Comparison of ENCODE assay signal across 14 mouse cellular contexts in the genomic region with DNA sequence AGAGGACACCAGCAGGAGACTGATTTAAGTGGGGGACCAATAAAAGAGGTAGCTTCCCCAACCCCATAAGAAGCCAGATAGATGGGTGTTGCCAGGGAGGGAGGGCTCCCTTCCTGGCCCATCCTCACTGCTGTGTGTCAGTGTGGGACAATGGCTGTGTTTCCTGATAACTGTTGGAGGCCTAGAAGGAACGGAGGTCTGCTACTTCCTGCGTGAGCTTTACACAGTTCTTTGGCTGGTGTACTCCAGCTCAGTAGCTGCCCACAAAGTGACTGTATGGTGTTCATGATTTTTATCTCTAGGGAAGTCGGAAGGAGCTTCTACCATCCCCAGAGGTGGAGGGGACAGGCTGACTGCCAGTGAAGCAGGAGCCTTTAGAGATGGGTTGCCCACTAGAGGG. TPM values are rescaled to one million over a fixed set of nuclear protein-coding genes. Genes with fewer than 3 reads are reported as not detected.
DNase-seq lines count a peak whose midpoint lies in the region; ATAC-seq and TF ChIP-seq lines count a peak whose summit lies in the region.
"Had no signal": no experiment of that assay in that cellular context is flagged by ENCODE, and none has a peak within 500 bp of the region (broad histone marks: within the 10 kb centered on the region; RNA-seq: fewer than 3 reads in every experiment).

No protein-coding gene starts in this region.

- 39% methylated on average over 3 of the region's 3 CpGs for WGBS in heart, embryonic 13.5 days
- WGBS in limb, embryonic 10.5 days: 66% methylated on average over 3 of the region's 3 CpGs
- 70% methylated on average over 3 of the region's 3 CpGs for WGBS in stomach, postnatal 0 days

- H3K9me3 ChIP-seq in heart, embryonic 13.5 days: no peaks in the 10 kb centered on the region
- H3K9me3 ChIP-seq in megakaryocyte, embryonic 14.5 days: no peaks in the 10 kb centered on the region
- H3K9me3 ChIP-seq in limb, embryonic 10.5 days (replicated peaks): no peaks in the 10 kb centered on the region
- H3K9me3 ChIP-seq in stomach, postnatal 0 days (ENCODE audit: control insufficient read depth, low read length): no peaks in the 10 kb centered on the region
- H3K9me3 ChIP-seq: embryonic facial prominence, embryonic 13.5 days; forebrain, embryonic 15.5 days had no signal

- no peak overlapping the region for H3K4me3 ChIP-seq in heart, embryonic 13.5 days
- H3K4me3 ChIP-seq in megakaryocyte, embryonic 14.5 days (replicated peaks): peak overlapping the region; percentile 78
- H3K4me3 ChIP-seq in limb, embryonic 10.5 days: no peak overlapping the region
- H3K4me3 ChIP-seq in stomach, postnatal 0 days (ENCODE audit: low read depth, low read length): no peak overlapping the region
- H3K4me3 ChIP-seq: embryonic facial prominence, embryonic 13.5 days; forebrain, embryonic 15.5 days had no signal

- no peak for TF ChIP-seq EP300 in stomach, postnatal 0 days (optimal IDR thresholded peaks at IDR 0.05)

- H3K4me1 ChIP-seq in heart, embryonic 13.5 days: peaks cover 55% of the 10 kb centered on the region
- H3K4me1 ChIP-seq in megakaryocyte, embryonic 14.5 days: peaks cover 77% of the 10 kb centered on the region
- peaks cover 60% of the 10 kb centered on the region for H3K4me1 ChIP-seq in limb, embryonic 10.5 days
- 0 out of 2 replicates have a peak, but pooled peaks cover 2% of the 10 kb centered on the region for H3K4me1 ChIP-seq in stomach, postnatal 0 days (replicated peaks; ENCODE audit: control insufficient read depth, insufficient read depth)

- intact Hi-C loops in heart, postnatal 14 days (cut with DNase I): no loop called here

- H3K27ac ChIP-seq in heart, embryonic 13.5 days (replicated peaks): peak overlapping the region; percentile 55
- H3K27ac ChIP-seq in limb, embryonic 10.5 days: peak overlapping the region; percentile 75
- H3K27ac ChIP-seq in stomach, postnatal 0 days (replicated peaks): no peak overlapping the region
- H3K27ac ChIP-seq: embryonic facial prominence, embryonic 13.5 days; forebrain, embryonic 15.5 days had no signal

- no peak overlapping the region for H3K4me2 ChIP-seq in heart, embryonic 13.5 days
- H3K4me2 ChIP-seq in stomach, postnatal 0 days (replicated peaks; ENCODE audit: low read depth): no peak overlapping the region
- H3K4me2 ChIP-seq: embryonic facial prominence, embryonic 13.5 days; forebrain, embryonic 15.5 days; lung, embryonic 14.5 days had no signal

- DNase-seq in heart, postnatal 14 days: no peak
- no peak for DNase-seq in limb, embryonic 10.5 days (ENCODE audit: low spot score)
- DNase-seq in naive thymus-derived CD4-positive, alpha-beta T cell, adult 2 months (ENCODE audit: low read depth): peak; percentile 35
- no peak for DNase-seq in spleen, adult 12 weeks (ENCODE audit: low spot score)
- DNase-seq in stomach, postnatal 0 days (ENCODE audit: low spot score): no peak
- DNase-seq: cerebellum, adult 9-10 months; lung, embryonic 14.5 days; thymus, adult 2 months had no signal

- H3K36me3 ChIP-seq in heart, embryonic 13.5 days: no peaks in the 10 kb centered on the region
- H3K36me3 ChIP-seq in megakaryocyte, embryonic 14.5 days (replicated peaks; ENCODE audit: low read length): no peaks in the 10 kb centered on the region
- H3K36me3 ChIP-seq in limb, embryonic 10.5 days: no peaks in the 10 kb centered on the region
- H3K36me3 ChIP-seq in stomach, postnatal 0 days (ENCODE audit: control insufficient read depth, insufficient read depth, low read length): no peaks in the 10 kb centered on the region
- H3K36me3 ChIP-seq: embryonic facial prominence, embryonic 13.5 days; forebrain, embryonic 15.5 days had no signal

- no peak overlapping the region for H3K9ac ChIP-seq in heart, embryonic 13.5 days
- no peak overlapping the region for H3K9ac ChIP-seq in stomach, postnatal 0 days (ENCODE audit: low read length)
- H3K9ac ChIP-seq: embryonic facial prominence, embryonic 13.5 days; forebrain, embryonic 15.5 days; lung, embryonic 14.5 days had no signal

- H3K27me3 ChIP-seq in heart, embryonic 13.5 days (replicated peaks): no peaks in the 10 kb centered on the region
- peaks cover 4% of the 10 kb centered on the region for H3K27me3 ChIP-seq in megakaryocyte, embryonic 14.5 days (replicated peaks)
- H3K27me3 ChIP-seq in limb, embryonic 10.5 days (ENCODE audit: low read depth, poor library complexity, severe bottlenecking): no peaks in the 10 kb centered on the region
- H3K27me3 ChIP-seq in stomach, postnatal 0 days (ENCODE audit: control insufficient read depth, insufficient read depth, low read length): no peaks in the 10 kb centered on the region
- H3K27me3 ChIP-seq: embryonic facial prominence, embryonic 13.5 days; forebrain, embryonic 15.5 days had no signal

- no peak for ATAC-seq in heart, embryonic 13.5 days (ENCODE audit: extremely low read depth, insufficient number of reproducible peaks, low FRiP score, low TSS enrichment)
- ATAC-seq in megakaryocyte, adult 5-6 weeks (ENCODE audit: poor library complexity, severe bottlenecking): no peak
- no peak for ATAC-seq in stomach, postnatal 0 days (ENCODE audit: low FRiP score, low TSS enrichment)
- ATAC-seq: forebrain, embryonic 15.5 days; intestine, postnatal 0 days had no signal

- no peak for TF ChIP-seq CTCF in stomach, postnatal 0 days (IDR thresholded peaks at IDR 0.05; ENCODE audit: low read depth)

RNA-seq across cellular contexts. Expression of a gene that starts 5.2 kb away (rescaled TPM):
- polyA plus RNA-seq in heart, embryonic 13.5 days (2015; fragmentation: Nextera tagmentation; extraction: Ambion mirVana): 468 and 480 TPM in 2 replicates
- total RNA-seq in heart, postnatal 14 days (2021): 100 to 1,000 TPM; 405 to 416 TPM
- 6.0 and 24.7 TPM in 2 replicates for polyA plus RNA-seq in megakaryocyte, embryonic 14.5 days (2012; ENCODE audit: insufficient read depth, low replicate concordance)
- total RNA-seq in megakaryocyte, adult 5-6 weeks (2015): 36.7 and 38.0 TPM in 2 replicates
- 47.0 and 68.7 TPM in 2 replicates for total RNA-seq in megakaryocyte, adult 5-6 weeks (2017)
- polyA plus RNA-seq in limb, embryonic 10.5 days (2016; fragmentation: Nextera tagmentation; extraction: Ambion mirVana): 565 and 690 TPM in 2 replicates
- 175 and 195 TPM in 2 replicates for polyA plus RNA-seq in stomach, postnatal 0 days (2015; fragmentation: Nextera tagmentation; extraction: Ambion mirVana)
